Mouse (Mus musculus): ENCODE data around the gene Spns2.

Spns2 gene

DNA sequence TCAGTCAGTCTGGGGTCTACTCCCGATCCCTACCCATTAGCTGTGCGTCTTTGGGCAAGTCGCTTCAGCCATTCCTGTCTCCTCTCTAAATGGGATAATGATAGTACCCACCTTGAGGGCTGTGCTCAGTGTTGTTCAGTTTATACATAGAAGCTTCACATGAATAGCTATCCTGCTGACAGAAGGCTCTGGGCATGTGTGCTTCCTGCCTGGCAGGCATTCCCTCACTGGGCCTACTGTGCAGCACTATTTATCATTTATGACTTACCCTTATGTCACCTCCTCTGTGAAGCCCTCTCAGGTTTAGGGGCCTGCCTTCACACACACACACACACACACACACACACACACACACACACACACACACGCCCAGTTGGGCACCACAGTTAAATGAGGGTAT is 10.4 kb upstream of the Spns2 start:
- DNase-seq (ENCODE audit: low spot score in 2 of 2): no peak

DNA sequence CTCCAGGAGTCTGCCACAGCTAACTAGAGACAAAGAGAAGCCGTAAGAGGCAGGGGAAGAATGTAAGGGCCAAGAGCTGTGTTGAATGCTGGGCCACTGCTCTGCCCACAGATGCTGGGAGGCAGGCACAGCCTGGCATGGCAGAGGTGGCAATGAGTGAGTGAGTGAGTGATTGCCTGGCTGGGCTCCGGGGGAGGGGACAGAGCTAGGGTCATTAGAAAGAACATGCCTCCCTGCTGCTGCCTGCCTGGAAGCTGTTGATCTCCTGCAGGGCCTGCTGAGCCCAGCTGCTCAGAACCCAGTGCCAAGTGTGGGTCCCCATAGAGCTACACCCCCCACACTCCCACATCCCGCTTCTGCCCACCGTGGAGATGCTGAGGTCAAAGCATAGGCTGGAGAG is 7.7 kb upstream of the Spns2 start:
- DNase-seq (ENCODE audit: low spot score in 2 of 2): no peak

DNA sequence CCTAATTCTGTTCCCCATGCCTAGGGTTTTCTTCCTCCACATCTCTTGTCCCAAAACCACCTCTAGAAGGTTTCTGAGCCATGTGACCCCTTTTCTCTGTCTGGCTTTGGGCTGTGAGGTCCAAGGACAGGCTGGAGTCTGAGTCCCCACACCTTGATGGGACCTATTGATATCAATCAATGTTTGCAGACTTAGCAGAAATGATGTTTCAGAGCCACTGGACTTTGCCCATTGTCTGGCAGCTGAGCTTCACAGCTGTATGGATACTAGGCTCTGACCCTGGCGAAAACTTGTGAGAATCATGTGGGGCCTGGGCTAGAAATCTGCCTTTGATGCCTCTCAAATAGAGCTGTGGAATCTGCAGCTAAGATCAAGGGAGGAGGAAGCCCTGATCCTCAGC is 7.1 kb upstream of the Spns2 start:
- DNase-seq (ENCODE audit: low spot score in 2 of 2): no peak

DNA sequence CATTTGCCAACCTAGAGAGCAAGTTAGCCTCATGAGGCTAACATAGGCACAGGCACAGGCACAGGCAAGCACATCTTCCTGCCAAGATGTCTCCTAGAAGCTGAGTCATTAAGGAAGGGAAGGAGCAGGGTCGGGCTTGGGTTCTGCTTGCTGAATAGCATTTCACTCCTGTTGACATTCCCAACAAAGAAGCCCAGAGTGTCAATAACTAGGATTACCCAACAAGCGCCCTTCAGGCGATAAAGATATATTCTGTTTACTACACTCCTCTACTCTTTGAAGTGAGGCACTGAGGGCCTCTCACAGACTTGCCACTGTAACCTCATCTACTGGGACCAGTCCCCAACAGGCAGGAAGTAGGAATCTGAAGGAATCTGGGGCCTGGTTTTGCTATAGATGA is 6.4 kb upstream of the Spns2 start:
- no peak for DNase-seq (ENCODE audit: low spot score in 2 of 2)

DNA sequence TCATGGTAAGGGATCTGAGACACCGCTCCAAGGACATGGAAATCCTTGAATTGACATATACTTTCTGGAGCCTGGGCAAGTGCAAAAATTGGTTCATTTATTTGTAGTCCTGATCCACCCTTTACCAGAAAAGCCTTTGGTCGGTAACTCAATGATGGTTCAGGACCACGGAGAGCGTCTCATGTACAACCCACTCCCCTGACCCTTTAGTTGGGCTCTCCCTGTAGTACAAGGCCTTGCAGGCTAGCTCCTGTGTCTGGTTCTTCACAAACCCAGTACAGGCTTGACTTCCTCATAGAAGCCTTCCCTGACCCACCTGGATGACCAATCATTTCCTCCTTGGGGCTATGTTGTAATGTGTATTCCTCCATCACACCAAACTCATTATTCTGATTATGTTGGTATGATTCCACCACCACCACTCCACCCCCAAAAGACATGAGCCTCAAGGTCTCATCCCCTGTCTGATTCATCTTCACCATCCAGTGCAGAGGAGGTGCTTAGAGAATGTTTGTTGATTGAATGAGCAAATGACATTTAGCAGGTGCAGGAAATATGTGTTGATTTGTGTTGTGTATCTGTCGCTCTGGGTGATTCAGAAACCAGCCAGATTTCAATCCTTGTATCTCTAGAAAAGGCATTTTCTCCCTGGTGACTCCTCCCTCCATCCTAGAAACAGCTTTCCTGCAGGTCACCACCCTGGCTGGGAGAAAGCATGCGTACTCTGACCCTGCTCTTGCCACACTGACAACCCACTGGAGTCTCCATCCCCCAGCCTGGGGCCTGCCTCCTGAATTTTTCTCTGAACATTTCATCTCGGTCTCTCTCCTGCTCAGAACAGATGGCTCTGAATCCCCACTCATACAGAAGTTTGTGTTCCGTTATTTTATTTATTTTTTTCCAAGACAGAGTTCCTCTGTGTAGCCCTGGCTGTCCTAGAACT is 4.6 kb upstream of the Spns2 start:
- DNase-seq (ENCODE audit: low spot score in 2 of 2): no peak

DNA sequence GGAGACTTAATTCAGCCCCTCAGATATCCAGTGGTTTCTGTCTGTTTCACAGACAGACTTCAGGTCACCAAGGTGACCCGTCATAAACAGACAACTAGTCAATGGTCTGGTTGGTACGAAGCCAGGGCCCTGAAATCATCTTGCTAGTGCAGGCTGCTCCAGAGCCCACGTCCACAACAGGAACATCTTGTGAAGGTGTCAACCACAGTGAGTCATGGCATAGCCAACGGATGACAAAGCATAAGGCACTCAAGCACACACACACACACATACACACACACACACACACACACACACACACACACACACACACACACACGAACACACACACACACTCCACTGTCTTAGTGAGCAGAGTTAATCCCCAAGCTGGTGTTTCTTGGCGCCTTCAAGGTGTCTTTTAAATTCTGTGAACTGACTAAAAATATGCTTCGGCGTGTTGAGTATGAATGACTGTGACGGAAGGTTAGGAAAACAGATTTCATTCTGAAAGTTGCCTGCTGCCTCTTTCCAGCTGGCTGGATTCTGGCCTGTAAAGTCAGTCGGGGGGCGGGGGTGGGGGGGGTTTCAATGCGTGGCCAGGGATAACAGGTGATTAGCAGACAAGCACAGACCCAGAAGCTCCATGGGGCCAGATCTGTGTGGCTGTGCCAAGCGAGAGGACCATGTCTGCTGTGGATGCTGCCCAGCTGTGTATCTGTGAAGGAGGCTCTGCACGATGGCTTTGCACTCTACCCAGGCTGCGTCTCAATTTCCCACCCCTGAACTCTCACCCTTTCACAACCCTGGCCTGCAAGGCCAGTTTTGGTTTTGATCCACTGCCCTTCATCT is 1.6 kb upstream of the Spns2 start:
- DNase-seq (ENCODE audit: low spot score in 2 of 2): peak; percentile 49 to 66

DNA sequence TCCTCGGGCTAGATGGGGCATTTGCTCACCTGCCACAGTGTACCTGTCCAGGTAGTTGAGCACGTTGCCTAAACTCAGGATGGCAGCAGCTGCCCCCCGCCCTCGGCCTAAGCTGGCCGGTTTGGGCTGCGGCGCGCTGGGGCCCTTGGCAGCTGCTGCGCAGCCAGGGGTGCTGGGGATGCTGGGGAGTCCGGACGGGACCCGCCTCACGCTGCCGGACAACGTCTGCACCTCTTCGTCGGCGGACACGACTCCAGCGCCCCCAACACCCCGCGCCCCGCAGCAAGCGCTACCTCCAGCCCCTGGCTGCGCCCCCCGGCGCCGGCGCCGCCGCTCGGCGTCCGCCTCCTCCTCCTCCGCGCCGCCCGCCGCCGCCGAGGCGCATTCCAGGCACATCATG is 307 bp downstream of the Spns2 start:
- DNase-seq (ENCODE audit: low spot score in 2 of 2): no peak

DNA sequence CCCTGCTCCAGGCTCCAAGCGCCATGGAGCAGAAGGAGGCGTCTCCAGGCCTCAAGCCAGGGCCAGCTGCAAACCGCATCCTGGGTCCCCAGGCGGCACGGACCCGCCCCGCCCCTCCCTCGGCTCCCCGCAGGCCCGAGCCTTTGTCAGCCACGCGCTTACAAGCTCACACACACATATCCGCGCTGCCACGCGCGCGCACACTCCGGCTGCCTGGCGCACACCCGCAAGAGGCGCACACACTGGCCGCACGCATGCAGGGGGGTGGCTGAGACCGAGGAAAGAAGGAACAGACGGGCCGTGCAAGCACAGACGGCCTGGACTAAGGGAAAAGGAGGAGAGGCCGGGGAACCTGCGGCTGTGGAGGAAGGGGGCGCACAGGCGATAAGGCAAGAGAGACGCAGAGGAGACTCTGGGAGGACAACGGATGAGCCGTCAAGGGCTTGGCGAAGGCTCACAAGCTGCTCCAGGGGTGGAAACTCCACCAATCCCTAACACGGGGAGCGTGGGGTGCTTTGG is 892 bp downstream of the Spns2 start:
- DNase-seq (ENCODE audit: low spot score in 2 of 2): peak; percentile 86 to 90

DNA sequence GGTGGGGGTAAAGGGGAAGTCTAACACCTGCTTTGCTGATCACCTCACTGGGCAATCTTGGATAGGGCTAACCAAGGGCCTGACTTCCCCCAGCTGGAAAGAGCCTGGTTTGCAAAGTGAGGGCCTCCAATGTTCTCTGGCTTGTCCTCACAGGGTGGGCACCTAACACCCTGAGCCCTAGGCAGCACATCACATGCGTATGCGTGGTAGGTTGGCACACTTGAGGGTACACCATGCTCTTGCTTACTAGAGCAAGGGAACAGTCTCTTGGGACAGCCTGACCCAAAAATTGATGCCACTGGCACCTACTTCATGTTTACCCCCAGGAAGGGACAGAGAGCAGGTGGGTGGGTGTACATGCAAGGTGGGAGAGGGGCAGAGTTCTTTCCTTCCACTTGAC is 2.0 kb downstream of the Spns2 start:
- no peak for DNase-seq (ENCODE audit: low spot score in 2 of 2)

DNA sequence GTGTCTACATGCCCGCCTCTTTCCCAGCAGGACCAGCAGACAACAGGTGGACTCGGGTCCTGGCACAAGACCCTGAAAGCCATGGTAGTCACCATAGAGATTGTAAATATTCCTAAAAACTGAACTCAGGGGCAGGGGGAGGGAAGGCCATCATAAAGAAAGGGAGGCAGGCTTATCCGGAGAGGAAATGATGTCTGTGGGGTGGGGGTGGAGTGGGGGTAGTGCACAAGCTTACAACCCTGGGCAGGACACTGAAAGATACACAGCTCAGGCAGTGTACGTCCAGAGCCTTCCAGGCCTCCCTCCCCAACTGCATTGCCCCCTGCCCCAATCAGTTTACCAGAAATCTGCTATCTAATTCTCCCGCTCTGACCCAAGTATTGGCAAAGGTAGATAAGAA is 2.5 kb downstream of the Spns2 start:
- no peak for DNase-seq (ENCODE audit: low spot score in 2 of 2)

DNA sequence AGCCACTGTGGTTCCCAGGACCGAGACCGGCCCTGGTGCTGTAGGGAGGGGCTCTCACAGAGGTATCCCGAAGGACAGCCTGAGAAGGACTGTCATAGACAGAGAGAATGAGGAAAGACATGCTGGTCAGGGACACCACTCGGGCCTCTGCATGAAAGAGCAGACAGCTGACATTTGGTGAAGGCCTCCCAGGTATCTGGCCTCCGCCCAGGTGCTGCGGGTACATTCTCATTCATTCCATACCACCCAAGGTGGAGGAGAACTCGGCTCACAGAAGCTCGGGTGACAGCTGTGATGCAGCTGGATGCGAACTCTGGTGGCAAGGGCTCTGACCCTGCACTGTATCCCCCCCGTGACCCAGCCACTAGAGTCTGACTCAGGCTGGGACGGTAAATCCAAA is 3.7 kb downstream of the Spns2 start:
- DNase-seq (ENCODE audit: low spot score in 2 of 2): no peak

DNA sequence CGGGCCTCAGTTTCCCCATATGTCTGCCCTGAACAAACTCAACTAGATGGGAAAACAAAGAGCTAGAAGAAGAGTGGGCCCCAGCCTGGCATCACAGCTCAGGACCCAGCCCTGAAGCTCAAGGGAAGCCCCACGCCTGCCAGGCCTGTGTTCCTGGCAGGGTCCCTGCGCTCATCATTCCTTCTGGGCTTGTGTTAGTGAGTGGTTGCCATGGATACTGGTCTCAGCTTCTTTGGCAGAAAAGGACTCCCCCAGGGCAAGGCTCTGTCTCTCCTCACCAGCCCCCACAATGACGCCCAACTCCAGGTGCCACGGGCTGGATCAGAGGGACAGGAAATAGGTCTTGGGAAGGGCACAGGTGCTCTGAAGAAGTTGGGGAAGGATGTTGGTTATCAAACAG is 4.5 kb downstream of the Spns2 start:
- peak; percentile 74 to 87 for DNase-seq (ENCODE audit: low spot score in 2 of 2)

DNA sequence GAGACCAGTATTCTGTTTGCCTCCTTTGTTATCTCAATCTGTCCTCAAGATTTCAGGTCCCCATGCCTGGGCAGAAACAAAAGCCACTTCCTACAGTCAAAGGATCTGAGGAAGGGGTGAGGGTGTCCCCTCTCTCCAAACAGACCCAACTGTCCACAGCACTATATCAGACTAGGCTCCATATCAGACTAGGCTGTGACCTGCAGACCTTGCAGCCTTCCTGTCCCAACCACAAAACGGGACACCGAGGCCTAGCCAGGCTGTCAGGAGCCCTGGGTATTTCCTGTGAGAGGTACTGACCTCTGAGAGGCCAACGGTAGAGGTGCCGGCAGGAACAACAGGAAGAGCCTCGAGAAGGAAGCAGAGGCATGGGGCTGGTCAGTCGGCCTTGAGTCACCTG is 5.2 kb downstream of the Spns2 start:
- no peak for DNase-seq (ENCODE audit: low spot score in 2 of 2)

DNA sequence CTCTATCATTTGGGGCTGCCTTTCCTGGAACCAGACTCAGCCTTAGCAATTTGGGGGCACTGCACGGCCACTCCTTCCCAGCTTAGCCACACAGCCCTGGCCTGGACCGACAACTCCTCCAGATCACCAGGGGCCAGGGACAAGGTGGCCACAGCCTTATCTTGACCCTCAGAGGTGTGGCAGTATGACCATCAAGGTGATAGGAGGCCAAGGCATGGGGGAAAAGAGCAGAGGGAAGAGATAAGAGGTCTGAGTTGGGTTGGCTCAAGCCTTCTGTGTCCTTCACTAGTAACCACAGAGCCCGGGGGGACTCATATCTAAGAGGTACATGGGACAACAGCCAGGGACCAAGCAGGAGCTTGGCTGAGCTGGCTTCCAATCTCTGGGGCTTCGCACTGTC is 7.8 kb downstream of the Spns2 start:
- no peak for DNase-seq (ENCODE audit: low spot score in 2 of 2)

DNA sequence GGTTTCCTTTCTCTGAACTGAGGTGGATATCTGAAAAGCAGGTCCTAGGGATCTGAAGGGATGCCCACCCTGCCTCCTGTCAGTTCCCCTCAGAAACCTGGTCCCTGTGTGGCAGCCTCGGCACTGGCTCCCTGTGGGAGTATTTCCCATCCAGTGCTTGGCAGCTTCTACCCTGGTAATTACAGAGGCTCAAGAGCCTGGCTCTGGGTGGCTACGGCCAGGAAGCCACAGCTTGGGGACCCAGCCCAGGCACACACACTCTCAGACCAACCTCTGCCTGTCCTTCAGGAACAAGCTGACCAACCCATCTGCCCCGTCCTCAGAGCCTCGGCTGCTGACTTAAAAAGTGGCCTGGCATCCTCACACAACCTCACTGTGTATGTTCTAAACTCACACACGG is 8.4 kb downstream of the Spns2 start:
- no peak for DNase-seq (ENCODE audit: low spot score in 2 of 2)

DNA sequence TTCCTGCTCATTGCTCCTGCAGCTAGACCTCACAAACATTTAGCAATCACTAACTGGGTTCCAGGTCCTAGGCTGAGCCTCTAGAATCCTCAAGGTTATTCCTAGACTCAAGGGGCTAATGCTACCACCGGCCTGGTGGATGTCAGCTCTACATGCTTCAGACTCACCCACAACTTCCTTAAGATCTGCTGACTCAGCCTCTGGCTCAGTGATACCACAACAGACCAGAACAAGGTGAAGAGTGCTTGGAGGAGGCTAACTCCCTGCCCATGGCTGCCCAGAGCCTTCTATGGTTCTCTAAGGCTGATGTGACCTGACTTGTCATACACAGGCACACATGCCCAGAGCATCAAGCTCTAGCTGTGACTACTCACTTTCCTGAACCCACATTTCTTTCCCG is 10.2 kb downstream of the Spns2 start:
- DNase-seq (ENCODE audit: low spot score in 2 of 2): no peak

DNA sequence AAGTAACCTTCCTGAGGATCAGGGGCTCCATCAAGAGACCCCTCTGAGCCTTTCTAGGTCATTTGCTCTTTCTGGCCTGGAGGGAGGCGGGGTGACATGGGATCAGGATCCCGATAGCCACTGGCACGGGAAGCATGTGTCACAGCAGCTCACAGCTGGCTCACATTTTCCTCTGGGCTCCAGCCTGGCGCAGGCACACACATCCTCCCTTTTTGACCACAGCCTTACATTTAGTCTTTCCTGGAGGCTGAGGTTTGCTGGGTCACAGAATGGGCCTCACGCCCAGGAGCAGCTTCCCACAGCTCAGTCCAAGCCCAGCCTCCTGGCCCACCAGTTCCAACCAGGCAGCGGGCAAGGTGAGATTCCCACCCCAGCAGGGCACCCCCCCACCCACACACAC is 11.5 kb downstream of the Spns2 start:
- DNase-seq (ENCODE audit: low spot score in 2 of 2): no peak

DNA sequence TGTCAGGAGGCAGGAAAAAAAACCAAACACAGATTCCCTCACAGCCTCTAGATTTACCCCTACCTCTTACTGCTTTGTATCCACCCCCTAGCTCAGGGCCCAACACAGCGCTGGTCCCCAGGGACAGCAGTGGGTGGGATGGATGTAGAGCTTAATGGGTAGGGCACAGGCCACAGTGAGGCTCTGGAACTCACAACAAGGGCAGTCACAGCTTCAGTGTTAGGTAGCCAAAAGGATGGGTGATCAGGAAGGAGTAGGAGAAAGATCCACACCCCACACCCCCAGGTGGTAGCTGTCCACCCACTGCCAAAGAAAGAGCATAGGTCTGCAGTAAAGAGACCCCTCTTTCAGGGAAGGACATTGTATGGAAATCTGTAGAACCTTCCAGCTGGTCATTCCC is 12.1 kb downstream of the Spns2 start:
- DNase-seq (ENCODE audit: low spot score in 2 of 2): no peak

DNA sequence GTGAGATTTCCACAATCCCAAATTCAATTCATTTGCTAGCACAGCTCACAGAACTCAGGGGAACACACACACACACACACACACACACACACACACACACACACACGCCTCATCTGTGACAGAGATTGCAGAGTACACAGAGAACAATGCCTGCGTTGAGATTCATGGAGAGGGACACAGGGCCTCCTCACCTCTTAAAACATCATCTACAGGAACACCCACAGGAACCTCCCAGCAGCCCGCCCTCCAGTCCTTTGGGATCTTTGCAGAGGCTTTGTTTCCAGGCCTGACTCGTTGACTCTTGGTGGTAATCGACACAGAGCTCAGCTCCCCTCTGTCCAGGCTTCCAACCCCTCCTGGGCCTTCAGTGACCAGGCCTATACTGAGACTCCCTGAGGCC is 12.5 kb downstream of the Spns2 start:
- DNase-seq (ENCODE audit: low spot score in 2 of 2): no peak

DNA sequence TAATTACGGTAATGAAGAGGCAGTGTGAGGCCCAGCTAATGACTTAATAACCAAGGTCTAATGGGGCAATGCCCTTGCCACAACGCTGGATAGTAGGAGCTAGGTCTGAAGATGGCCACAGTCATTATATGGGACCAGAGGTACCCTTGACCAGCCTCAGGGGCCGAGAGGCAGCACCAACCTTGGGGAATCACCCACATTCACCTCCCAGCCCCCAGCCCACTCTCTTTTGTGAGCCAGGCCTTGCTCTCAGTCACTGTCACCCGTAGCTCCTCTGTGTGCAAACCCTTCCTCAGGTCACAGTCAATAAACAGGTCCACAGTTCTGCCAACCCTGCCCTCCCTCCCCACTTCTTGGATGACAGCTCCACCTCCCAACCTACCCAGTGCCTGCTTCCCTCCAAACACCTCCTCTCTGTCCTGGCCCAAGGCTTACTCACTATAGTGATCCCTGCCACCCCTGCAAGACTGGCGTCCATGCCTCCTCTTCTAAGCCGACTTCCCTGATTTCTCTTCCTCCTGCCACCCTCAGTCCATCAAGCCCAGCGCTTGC is 13.6 kb downstream of the Spns2 start:
- no peak for DNase-seq (ENCODE audit: low spot score in 2 of 2)

DNA sequence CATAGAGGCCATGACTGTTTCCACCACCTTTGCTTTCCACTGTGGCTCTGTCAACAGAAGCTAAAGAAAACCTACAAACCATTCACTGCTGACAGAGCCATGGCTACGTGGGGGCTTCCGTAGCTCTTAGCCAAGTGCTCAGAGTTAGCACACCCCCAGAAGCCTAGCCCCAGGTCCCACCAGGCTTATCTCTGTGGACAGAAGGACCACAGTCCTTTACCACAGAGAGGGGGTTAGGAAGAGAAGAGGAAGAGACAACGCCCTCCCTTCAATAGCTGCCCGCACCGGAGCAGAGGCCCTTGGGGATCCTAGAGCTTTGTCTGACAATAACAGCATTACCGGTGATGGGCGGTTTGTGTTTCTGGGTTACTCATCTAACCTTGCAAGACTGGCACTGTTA is 14.3 kb downstream of the Spns2 start:
- no peak for DNase-seq (ENCODE audit: low spot score in 2 of 2)

DNA sequence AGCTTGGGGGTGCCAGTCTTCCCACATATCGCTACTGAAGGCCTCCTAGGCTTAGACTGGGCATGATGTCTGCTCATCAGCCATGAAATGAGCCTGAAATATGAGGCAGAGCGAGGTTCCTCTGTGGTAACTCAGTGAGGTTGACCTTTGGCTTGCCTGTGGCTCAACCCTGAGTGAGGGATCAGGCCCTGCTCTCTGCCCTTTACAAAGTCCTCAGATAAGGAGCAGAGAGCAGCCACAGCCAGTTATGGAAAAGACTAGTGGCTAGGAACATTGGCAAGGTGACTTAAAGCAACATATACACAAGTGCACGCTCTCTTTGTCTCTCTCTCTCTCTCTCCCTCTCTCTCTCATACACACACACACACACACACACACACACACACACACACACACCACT is 14.8 kb downstream of the Spns2 start:
- no peak for DNase-seq (ENCODE audit: low spot score in 2 of 2)

DNA sequence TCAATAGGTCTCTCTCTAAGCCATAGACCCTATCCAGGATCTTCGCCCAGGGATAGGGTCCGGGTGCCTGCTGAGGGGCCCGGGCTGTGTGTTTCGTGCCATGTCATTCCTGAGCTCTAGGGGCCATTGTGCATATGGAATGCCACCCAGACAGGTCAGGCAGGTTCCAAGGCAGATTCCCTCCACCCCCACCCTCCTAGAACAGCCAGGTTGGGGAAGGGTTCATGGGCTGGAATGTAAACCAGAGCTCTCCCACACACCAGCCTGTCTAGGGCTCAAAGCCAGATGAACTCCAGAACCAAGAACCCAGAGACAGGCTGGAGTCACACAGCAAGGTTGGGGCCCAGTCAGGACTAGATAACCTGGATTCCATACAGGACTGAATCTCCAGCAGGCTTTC is 16.2 kb downstream of the Spns2 start:
- DNase-seq (ENCODE audit: low spot score in 2 of 2): no peak

Measured in right cerebral cortex, postnatal 10 days (tissue).